Mouse (Mus musculus) embryo, embryonic 11 days (tissue): ENCODE measurements around the gene Apoa2.
A peak's percentile ranks its signal among the peaks of the same experiment; 100 is the strongest.

Experiments
- DNase-seq: peaks from one replicate; pipeline ENCODE4 v3.0.0-alpha.2; 2015

Gene Apoa2

DNA sequence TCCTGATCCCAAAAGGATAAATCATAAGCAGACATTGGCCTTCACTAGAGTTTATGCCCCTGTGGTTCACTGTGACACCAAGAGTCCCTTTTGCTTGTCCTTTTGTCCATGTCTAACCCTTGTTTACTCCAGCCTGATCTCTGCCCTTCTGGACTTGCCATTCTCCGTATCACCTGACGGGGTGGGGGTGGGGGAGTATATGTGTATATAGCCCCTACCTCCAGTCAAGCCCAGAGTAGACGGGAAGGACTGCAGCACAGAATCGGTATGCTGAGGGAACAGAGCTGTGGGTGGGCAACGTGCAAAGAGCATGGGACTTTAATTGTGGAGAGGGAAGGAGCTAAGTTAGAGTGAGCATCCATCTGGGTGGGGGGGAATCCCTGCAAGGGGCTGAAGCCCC lies at the start of gene Apoa2:
Gene Apoa2, plus strand, starts transcription at position 198 of the 400 bp plus-strand sequence.
- DNase-seq: no peak

DNA sequence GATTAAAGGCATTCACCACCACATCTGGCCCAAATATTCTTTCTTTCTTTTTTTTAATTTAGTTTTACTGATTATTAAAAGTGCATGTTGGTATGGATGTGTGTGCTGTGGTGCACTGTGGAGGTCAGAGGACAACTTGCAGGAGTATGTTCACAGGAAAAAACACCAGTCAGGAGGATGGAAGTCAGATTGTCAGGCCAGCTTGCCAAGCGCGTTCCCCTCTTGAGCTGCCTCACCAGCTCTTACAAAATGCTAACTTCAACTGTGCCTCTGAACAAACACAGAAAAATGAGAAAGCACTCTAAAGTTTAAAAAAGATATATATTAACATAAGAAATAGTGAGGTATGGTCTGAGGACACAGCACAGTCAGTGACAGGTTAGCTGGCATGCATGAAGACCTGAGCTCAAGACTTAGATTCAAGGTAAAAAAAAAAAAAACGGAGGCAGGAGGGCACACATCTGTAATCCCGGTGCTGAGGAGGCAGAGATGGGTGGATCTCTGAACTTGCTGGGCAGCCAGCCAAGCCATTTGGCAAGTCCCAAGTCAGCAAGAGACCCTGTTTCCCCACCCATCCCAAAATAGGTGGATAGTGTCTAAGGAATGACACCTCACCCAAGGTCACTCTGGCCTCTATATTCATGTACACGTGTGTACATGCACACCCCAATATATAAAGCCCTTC lies 45.2 kb upstream of the Apoa2 start:
- DNase-seq: no peak

DNA sequence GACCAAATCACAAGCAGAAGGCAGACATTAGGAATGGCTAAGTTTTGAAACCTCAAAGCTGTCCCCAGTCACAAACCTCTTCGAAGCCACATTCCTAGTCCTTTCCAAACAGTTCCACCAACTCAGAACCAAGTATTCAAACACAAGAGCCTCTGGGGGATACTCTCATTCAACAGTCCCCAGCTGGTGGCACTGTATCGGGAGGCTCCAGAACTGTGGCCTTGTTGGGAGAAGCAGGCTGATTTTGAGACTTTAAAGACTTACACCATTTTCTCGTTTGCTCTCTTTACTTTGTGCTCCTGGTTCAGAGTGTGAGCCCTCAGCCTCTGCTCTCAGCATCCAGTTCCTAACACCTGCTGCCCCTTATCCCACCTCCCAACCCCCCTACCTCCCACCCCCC lies 41.8 kb upstream of the Apoa2 start:
- no peak for DNase-seq

DNA sequence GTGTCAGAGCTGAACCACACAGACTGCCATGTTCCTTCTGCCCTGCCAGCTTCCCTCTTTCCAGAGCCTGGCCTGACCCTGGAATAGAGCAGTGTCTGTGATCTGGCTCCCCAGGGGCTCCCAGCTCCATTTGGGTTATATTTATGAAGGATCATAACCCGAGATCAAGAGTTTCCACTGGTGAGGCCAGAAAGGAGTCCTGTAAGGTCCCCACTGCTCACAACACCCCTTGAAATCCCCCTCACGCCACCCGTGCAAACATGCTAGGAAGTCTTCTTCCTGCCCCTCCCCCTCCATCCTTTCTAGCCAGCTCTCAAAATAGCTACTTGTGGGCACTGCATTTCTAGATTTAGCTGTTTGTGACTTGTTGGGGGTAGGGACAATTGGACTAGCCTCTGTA lies 41.2 kb upstream of the Apoa2 start:
- no peak for DNase-seq

DNA sequence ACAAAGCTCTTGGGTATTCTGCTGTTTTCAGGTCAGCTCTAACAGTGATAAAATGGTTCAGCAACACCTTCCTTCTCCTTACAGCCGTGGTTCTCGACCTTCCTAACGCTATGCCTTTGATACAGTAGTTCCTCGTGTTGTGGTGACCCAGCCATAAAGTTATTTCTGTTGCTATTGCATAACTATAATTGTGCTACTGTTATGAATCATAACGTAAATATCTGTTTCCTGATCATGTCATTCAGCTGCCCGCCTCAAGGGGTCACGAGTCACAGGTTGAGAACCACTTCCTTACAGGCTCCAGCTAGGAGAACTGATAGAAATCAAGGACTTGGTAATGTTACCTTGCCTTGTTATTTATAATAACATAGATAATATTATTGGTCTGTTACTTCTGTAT lies 40.5 kb upstream of the Apoa2 start:
- no peak for DNase-seq

DNA sequence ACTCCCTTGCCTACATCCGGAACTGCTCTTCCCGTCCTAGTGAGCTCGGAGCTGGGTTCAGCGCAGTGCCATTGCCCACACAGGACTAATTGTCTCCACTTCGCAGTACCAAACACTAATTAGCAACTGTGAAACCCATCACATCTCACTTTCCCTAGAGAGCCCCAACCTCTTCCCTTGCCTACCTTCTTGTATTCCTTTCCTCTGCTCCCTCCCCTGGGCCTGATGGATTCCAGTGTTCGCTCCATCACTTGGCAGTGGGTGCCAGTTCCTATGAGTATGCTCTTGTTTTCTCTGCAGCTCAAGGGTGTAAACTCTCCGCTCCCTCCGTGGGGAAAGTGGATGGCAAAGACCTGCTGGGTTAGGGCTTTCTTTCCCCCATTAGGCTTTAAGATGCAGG lies 39.2 kb upstream of the Apoa2 start:
- DNase-seq: no peak

DNA sequence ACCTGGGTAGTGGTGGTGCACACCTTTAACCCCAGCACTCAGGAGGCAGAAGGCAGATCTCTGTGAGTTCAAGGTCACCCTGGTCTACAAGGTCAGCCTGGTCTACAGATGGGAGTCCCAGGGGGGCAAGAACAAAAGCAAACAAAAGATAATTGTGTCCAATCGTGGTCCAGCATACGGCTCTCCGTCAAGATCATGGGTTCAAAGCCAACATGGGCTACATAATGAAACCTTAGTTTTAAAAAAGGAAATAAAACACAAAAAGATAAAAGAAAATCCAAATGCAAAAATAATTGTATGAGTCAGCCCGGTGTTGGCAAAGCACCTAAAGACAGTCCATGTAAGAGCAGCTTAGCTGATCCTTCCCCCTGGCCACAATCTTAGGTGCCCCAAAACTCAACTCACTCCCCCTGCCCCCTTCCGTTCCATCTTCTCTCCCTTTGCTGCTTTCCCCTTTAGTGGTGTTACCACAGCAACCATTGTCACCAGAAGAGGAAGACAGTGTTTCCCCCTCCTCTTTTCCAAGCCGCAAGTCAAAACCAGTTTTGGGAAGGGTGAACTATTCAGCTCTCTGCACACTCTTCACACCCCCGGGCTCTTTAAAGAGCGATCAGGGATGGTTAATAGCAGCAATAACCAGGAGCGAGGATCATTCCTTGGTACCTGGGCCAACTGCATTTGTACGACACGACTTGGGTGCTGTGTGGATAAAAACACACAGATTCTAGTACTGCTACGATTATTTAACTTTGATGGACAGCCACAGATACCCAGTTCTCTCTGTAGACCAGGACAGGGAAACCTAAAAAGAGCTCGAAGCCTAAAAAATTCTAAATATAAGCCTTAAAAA lies 36.8 kb upstream of the Apoa2 start:
- peak; percentile 41 for DNase-seq

DNA sequence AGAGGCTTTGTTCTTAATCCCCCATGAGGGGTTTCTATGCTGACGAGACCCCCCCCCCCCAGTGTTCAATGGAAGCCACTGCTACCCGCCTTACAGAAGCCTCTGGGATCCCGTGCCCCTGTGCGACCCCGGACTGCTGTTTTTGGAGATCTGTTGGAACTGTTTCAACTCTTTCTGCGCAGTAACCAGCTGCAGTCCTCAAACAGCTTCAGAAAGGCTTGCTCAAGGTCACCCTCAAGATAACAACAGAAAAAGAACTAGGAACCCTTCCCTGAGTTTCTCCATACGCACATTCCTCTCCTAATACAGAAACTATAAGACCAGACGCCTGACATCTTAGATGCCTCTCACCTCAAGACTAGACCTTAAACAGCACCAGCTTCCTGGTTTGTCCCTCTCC lies 35.8 kb upstream of the Apoa2 start:
- DNase-seq: peak; percentile 39

DNA sequence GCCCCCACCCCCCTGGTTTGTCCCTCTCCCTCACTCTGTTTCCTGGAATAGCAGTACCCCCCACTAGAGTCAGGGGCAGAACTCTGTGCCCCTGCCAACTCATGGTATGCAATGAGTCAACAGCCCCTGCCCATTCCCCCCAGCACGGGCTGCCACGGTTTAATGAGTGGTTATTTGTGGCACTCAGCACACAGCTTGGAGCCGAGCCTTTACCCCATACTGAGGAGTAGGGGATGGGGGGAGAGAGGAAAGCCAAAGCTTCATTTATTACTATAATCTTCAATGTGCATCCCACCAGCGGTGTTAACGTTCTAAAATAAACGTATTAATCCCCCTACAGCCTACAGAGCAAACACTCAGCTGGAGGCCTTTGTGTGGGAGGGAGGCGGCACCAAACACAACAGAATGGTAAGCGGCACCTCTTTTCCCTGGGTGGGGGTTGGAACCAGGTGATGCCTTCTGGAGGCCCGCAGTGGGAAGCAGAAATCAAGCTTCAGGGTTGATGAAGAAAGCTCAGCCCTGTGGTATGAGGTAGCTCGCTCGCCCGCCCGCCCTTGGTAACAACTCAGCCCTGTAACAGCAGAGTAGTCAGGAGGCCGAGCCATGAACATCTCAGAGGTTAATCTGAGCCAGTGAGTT lies 35.3 kb upstream of the Apoa2 start:
- DNase-seq: no peak

DNA sequence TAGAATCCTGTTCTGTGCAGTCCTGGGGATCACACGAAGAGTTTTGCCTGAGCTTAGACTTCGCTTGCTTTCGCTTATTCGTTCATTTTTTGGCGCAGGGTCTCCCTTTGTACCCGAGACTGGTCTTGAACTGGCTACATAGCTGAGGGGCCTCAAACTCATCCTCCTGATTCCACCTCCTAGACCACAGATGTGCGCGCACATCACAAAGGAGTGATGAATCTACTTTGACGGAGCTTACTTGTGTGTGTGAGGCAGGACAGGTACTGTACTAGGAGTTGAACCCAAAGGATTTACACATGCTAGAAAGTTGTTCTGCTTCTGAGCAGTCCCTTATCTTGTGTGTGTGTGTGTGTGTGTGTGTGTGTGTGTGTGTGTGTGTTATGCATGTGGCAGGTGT lies 34.0 kb upstream of the Apoa2 start:
- no peak for DNase-seq

DNA sequence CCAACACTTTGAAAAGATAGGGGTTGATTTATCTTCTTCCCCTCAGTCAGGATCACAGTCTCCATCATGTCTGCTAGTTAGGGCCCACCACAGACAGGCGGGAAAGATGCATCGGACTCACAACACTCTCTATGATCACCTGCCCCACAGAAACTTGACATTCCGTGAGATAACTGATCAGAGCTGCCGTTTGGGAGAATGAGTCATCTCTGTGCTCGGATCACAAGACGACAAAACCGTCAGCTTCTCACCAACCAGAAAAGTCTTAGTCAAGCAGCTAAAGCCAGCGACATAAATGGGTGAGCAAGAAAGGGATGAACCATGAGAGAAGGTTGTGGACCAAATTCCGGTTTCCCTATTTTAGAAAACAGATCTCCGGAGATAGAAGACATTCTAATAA lies 32.6 kb upstream of the Apoa2 start:
- no peak for DNase-seq

DNA sequence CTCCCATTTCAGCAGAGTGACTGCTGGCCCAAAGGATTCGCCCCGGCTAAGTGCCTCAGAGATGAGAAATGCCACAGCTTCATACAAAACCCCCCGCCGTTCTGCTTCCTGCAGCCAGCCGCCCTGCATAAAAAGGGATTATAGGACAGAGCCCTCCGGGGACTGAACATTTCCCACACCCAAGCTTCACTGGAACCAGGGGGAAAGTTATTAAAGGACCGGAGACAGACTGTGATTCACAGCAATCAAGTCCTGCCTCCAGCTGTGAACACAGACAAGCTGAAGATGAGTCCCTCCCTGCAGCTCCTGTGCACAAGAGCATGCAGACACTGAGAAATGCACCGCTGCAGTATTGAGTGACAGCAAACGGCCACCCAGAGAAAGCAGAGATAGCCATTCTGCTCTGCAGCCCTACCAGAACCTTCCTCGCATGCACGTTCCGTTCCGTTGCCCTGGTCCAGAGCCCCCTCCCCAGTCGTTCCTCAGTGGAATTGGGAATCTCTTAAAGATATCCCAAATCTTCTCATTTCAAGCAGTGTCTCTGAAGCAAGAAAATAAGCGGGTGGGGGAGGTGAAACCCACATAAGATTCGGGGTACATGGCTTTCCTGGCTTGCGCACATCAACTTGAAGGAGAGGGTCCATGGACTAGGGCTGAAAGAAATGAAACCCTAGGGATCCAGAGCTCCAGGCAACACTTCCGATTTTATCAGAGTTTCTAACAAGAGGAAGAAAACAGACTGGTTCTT lies 31.6 kb upstream of the Apoa2 start:
- peak; percentile 64 for DNase-seq

DNA sequence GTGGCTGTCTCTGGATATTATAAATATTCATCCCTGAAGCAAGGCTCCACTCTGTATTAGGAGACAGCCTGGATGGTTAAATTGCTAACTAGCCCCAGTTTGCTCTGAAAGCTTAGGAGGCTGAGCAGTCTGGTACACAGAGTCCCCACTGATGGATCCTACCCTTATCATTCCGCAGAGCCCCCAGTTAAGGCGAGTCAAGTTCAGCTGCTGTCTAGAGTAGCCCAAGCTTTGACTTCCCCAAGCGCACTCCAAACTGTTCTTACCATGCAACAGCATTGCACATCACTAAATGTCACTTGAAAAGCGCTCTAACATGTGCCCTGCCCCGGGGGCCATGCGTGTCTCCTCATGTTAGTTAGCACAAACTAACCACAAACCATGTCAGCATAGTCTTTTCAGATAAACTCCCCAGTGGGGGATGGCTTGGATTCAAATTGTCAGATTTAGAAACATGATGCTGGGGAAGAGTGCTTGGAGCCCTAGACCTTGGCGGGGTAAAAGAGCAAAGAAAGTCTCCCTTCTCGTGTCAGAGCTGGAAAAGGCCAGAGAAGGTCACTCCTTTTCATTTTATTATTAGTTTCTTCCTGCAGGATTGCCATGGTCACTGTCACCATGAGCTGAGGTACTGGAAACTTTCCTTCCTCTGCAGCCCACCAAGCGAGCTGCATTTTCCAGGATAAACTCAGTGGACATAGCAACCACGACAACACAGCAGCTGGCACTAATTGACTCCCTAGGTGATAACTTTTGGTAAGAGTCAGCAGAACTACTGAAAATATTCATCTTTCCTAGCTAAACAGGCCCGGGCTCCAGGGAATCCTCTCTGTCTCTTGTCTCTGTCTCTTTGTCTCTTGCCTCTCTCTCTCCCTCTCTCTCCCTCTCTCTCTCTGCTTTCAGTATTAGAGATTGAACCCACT lies 30.7 kb upstream of the Apoa2 start:
- DNase-seq: peak; percentile 22

DNA sequence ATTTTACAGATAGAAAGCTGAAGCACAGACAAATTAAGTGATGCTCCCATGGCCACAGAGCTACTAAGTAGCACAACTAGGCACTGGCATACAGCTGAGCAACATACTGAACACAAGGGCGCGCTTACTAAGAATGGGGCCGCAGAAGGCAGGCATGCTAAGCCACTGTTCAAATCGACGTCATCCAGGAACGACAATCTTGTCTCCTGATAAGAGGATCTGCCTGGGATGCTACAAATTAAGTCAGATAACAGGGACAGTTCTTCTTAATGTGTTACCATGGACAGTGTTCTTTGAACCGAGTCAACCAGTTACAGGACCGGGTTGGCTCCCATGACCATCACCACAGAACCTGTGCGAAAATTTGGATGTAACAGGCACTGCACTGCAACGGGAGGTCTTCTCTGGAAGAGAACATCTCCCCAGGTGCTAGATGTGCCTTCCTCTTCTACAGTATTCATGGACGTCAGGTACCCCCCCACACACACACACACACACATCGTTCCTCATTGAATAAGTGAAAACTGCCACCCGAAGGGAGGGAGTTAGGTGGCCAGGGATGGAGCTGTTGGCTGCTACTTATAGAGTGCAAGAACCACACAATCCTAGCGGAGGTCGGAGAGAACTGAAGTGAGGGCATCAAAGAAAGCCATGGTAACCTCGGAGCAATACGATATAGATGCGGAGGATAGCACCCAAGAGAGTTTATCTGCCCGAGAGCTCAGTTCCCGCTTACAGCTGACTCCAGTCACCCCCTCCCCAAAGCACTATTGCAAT lies 29.6 kb upstream of the Apoa2 start:
- peak; percentile 41 for DNase-seq

DNA sequence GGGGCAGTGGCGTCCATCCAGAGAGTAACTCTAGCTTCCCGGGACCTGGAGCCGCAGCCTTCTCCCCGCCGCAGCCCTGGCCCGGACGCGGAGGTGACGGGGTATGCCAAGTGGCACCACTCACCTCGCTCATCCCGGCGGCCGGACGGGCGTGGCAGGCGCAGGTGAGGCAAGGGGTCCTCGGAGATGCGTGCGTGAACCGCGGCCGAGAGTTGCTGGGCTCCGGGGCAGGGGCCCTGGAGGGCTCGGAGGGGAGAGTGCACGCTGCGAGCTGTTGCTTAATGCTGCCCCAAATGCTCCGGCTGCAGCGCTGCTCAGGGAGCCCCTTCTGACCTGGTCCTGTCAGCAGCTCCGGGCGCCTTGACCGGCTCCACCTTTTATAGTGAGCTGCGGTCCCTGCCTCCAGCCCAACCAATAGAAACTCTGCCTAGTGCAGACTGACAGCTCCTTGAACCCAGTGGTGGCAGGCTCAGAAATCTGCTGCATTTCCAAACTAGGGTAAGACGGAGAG lies 28.9 kb upstream of the Apoa2 start, which contains the start of gene Pcp4l1:
Gene Pcp4l1, minus strand, starts transcription at position 382 of the 511 bp plus-strand sequence.
- DNase-seq: peak; percentile 80

DNA sequence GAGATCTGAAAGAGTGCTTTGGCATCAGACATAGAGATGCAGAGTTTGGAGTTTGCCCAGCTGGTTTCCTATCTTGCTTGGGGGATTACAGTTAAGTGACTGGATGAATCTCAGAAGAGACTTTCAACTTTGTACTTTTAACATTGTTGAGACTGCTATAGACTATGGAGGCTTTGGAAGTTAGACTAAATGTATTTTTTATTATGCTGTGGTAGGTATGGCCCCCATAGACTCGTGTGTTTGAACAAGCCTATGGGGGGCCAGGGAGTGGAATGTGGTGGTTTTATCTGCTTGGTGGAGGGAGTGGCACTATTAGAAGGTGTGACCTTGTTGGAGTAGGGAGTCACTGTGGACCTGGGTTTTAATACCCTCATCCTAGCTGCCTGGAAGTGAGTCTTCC lies 25.3 kb upstream of the Apoa2 start:
- DNase-seq: no peak

DNA sequence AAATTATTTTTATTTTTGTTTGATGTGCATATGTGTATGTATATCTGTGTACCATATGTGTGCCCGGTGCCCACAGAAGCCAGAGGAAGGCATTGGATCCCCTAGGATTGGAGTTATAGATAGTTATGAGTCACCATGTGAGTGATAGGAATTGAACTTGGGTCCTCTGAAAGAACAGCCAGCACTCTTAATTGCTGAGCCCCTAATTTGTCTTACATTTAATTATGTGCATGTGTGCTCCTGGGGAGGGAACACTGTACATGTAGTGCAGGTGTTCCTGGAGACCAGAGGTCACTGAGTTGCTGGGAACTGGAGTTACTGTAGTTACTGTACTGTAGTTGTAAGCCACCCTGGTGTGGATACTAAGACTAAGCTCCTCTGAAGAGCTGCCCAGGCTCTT lies 24.1 kb upstream of the Apoa2 start:
- DNase-seq: no peak

DNA sequence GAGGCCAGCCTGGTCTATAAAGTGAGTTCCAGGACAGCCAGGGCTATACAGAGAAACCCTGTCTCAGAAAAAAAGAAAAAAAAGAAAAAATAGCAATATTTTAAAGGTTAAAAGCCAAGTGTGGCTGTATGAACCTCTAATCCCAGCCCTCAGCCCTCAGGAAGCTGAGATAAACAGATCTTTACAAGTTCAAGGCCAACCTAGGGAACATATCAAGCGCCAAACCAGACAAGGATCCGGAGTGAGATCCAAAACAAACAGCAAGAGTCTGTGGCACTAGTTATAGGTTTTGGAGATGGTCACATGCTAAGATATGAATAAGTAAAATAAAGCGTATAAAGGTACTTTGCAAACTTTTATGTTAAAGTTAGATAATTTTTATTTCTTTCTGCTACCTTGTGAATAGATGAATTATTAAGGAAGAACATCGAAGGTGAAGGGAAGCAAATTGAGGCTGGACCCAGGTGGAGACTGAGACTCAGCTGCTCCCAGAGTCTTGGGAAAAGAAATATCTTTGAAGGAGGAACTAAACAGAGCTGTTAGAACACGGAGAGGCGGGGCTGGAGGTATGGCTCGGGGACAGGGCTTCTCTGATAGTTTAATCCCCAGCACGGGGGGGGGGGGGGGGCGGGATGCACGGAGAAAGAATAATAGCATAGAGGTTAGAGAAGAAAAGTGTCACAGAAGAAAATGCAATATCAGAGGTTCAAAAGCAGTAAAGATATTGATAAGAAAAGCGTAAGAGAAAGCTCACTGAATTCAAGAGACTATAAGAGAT lies 21.2 kb upstream of the Apoa2 start:
- no peak for DNase-seq

DNA sequence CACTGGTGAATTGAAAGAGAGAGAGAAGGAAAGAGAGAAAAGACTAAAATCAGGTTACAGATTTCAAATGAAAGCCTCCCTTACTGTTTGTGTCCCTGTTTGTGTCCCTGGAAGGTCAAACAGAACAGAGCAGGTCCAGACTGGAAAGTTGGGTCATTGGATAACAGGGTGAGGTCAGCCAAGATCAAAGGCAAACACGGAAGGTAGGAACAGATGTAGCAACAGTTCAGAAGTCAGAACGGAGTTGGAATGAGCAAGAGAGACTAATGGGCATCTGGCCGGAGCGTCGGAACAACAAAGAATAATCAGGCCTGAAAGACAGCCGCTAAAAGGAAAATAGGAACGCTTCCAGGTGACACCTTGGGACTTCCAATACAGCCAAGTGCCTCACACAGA lies 20.6 kb upstream of the Apoa2 start:
- no peak for DNase-seq
